Mouse (Mus musculus) liver, embryonic 11.5 days (tissue): ENCODE data around the gene Ptges2. TPM values are rescaled to one million over a fixed set of nuclear protein-coding genes. Genes with fewer than 3 reads are reported as not detected.
A peak's percentile ranks its signal among the peaks of the same experiment; 100 is the strongest.

ENCODE experiments used
- ATAC-seq: fragments of 200-750 bp; cut with Nextera tagmentation; replicated peaks from 2 replicates; pipeline ENCODE4 v1.8.0; 2017; ENCODE audit warnings: moderate number of reproducible peaks, mild to moderate bottlenecking, moderate TSS enrichment, moderate library complexity; ENCODE audit not compliant: low FRiP score
- DNase-seq: peaks from one replicate; pipeline ENCODE4 v3.0.0-alpha.2; 2017; ENCODE audit warnings: low spot score
- H3K27ac ChIP-seq: fragments of 300-500 bp; sonication (generic); 2 replicates; pipeline ENCODE4 v1.5.1; 2014; ENCODE audit warnings: mild to moderate bottlenecking, low read depth, low read length, control low read depth
- H3K27me3 ChIP-seq: fragments of 300-500 bp; sonication (generic); replicated peaks from 2 replicates; pipeline ENCODE4 v1.6.1; 2014; ENCODE audit warnings: low read length, mixed read lengths; ENCODE audit not compliant: control insufficient read depth, insufficient read depth
- H3K36me3 ChIP-seq: fragments of 300-500 bp; sonication (generic); 2 replicates; pipeline ENCODE4 v1.6.1; 2014; ENCODE audit warnings: mild to moderate bottlenecking, low read length, moderate library complexity, mixed read lengths; ENCODE audit not compliant: control insufficient read depth, insufficient read depth
- H3K4me1 ChIP-seq: fragments of 300-500 bp; sonication (generic); replicated peaks from 2 replicates; pipeline ENCODE4 v1.6.1; 2014; ENCODE audit warnings: low read length, mixed read lengths; ENCODE audit not compliant: control insufficient read depth, insufficient read depth
- H3K4me2 ChIP-seq: fragments of 300-500 bp; sonication (generic); 2 replicates; pipeline ENCODE4 v1.6.1; 2014; ENCODE audit warnings: mild to moderate bottlenecking, control low read depth, moderate library complexity
- H3K4me3 ChIP-seq: fragments of 300-500 bp; sonication (generic); 2 replicates; pipeline ENCODE4 v1.5.1; 2014; ENCODE audit warnings: low read depth, low read length, control low read depth
- H3K9ac ChIP-seq: fragments of 300-500 bp; sonication (generic); 2 replicates; pipeline ENCODE4 v1.6.1; 2014; ENCODE audit warnings: low read depth, low read length, control low read depth
- H3K9me3 ChIP-seq: fragments of 300-500 bp; sonication (generic); 2 replicates; pipeline ENCODE4 v1.6.1; 2016; ENCODE audit warnings: low read length, inconsistent platforms, mixed read lengths; ENCODE audit not compliant: control insufficient read depth
- WGBS: fragments of 180-500 bp; shearing (Covaris S2); extraction: QIAGEN DNeasy Blood & Tissue Kit; methylation state at CpG from one replicate; pipeline ENCODE4 v1.1.7; 2014; 5-methylcytosine and 5-hydroxymethylcytosine counted together
- polyA plus RNA-seq: library from polyadenylated mRNA; unstranded; fragments of >200 nt; fragmentation: Nextera tagmentation; extraction: Ambion mirVana; gene quantifications from 2 replicates; pipeline ENCODE4 v1.2.1, GENCODE M21; 2014

The Ptges2 gene
- polyA plus RNA-seq, 1 experiment from 2014 or later: 23.0 TPM

DNA sequence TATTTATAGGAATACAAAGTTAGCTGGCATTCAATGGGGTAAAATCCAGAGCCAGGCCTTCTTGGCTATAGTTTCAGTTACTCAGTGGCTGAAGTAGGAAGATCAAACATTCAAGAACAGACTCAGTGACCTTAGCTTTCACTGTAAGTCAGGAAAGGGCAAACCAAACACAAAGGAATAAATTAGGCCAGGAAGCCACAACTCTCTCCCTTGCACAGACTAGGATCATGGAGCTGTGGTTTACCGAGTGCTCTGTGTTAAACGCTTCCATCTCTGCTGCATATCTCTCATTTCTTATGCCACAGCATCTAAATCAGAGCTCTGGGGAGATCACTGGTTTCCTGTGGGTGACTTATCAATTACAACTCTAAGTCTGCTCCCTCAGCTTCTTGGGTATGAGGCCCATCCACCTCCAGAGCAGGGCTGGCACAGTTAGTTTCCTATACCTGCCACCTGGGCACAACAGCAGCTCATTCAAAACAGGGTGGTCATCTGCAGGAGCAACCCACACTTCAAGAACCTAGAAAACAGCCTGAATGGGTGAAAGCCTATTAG is 42.0 kb downstream of the Ptges2 start:
- H3K27ac ChIP-seq: no peak overlapping the region; the same call in 1 of the 2 replicates
- WGBS: 49% methylated on average over 2 of the region's 2 CpGs
- H3K27me3 ChIP-seq: no peaks in the 10 kb centered on the region
- H3K9ac ChIP-seq: no peak overlapping the region
- H3K4me2 ChIP-seq: no peak overlapping the region
- H3K4me1 ChIP-seq: peaks cover 26% of the 10 kb centered on the region
- no peaks in the 10 kb centered on the region for H3K36me3 ChIP-seq
- H3K4me3 ChIP-seq: no peak overlapping the region
- DNase-seq (no peak), ATAC-seq (no peak)
- H3K9me3 ChIP-seq: no peaks in the 10 kb centered on the region

DNA sequence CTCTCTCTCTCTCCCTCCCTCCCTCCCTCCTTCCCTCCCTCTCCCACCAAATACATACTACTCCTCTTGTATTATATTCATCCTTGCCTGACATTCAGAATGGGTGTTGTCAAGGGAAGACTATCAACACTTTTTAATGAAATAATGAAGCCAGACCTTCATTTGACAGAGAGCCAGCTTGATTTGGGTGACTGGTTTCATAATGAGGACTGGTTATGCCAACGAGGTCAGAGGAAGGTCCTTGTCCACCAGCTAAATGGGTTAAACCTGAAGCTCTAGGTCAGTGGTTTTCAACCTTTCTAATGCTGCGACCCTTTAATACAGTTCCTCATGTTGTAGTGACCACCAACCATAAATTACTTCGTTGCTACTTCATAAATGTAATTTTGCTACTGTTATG is 43.0 kb downstream of the Ptges2 start:
- Histone ChIP-seq H3K27ac (no peak overlapping the region), H3K4me2 (no peak overlapping the region), H3K4me1 (peaks cover 30% of the 10 kb centered on the region), H3K9me3 (no peaks in the 10 kb centered on the region), H3K36me3 (no peaks in the 10 kb centered on the region), H3K4me3 (no peak overlapping the region), H3K27me3 (no peaks in the 10 kb centered on the region), H3K9ac (no peak overlapping the region)
- ATAC-seq: no peak
- 85% methylated on average over 3 of the region's 3 CpGs for WGBS
- no peak for DNase-seq

DNA sequence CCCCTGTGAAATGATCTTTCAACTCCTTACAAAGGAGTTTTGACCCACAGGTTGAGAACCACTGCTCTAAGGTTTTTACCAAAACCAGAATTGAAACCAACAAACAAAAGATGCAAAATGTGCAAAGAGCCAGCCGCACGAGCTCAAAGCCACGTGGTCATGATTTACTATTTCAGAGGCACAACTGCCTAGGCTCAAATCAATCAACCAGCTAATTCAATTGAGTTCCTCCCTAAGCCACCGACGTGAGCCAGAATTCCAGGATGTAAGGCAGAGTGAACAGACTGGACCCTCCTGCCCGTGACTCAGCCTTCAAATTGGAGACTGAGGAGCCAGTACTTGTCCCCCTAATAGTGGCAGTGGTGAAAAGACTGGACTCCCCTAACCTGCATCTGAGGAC is 43.5 kb downstream of the Ptges2 start:
- ATAC-seq: no peak

DNA sequence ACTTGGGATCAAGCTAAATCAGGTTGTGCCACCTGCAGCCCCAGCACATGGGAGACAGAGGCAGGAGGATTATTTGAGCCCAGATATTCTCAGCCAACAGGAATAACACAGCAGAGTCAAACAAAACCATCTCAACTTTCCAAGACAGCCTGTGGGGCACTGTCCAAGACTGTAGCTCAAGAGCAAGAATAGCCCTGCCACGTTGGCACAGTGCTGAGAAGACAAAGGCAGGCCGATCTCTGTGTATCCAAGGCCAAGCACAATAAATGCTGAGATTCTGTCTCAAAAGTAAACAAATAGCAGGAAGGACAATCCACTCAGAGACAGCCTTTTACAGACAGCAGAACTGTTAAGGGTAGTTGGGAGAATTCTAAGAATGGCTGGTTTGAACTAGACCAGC is 44.5 kb downstream of the Ptges2 start:
- ATAC-seq (no peak), DNase-seq (no peak)
- H3K27ac ChIP-seq: no peak overlapping the region
- no peak overlapping the region for H3K4me3 ChIP-seq
- no peaks in the 10 kb centered on the region; the same call in 1 of the 2 replicates for H3K36me3 ChIP-seq
- 65% methylated on average over 2 of the region's 2 CpGs for WGBS
- no peak overlapping the region for H3K9ac ChIP-seq
- H3K27me3 ChIP-seq: no peaks in the 10 kb centered on the region
- H3K4me2 ChIP-seq: no peak overlapping the region
- peaks cover 30% of the 10 kb centered on the region for H3K4me1 ChIP-seq
- no peaks in the 10 kb centered on the region for H3K9me3 ChIP-seq

More for the DNA sequence above, 43.5 kb downstream of the Ptges2 start:
- no peak for DNase-seq
- Histone ChIP-seq H3K9ac (no peak overlapping the region), H3K4me3 (no peak overlapping the region), H3K4me1 (peaks cover 30% of the 10 kb centered on the region), H3K36me3 (no peaks in the 10 kb centered on the region), H3K4me2 (no peak overlapping the region), H3K27ac (no peak overlapping the region), H3K9me3 (no peaks in the 10 kb centered on the region), H3K27me3 (no peaks in the 10 kb centered on the region)
- WGBS: 77% methylated on average over 6 of the region's 6 CpGs

DNA sequence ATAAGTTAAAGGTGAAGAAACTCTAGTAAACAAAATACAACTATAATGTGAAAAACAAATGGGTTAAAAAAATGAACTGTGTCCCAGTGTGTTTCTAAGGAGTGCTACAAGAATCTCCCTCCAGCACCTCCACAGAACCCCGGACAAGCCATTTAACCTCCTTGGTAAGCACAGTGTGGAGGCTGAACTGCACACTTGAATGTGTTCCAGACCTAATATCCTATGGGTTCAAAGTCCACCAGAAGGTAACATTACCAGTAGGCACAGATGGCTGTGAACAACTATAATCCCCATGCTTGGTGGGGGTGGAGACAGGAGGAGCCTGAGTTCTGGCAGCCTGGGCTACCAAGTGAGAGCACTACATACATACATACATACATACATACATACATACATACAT is 44.9 kb downstream of the Ptges2 start:
- no peak for ATAC-seq
- WGBS: 83% methylated on average over 1 of the region's 1 CpGs

DNA sequence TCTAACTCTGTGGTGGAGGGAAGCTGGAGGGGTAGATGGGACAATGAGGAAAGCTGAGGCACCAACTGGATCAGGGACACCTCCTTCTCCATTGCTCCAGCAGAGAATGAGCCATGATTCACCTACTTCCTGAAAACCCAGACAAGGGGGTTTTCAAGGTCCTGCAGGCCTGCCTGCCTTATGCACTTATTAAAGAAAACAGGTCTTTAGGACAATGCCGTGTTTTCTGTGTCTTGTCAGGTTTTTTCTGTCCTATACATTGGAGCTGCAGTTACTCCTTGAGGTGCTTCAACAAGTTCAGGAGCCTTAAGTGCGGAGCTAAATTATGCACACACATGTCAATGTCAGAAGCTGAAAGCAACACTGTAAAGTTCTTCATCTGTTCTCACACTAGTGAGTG is 45.9 kb downstream of the Ptges2 start:
- H3K4me1 ChIP-seq: peaks cover 30% of the 10 kb centered on the region
- no peak for DNase-seq

More for the DNA sequence above, 44.9 kb downstream of the Ptges2 start:
- no peak for DNase-seq
- no peaks in the 10 kb centered on the region for H3K9me3 ChIP-seq
- H3K4me1 ChIP-seq: peaks cover 30% of the 10 kb centered on the region
- H3K9ac ChIP-seq: no peak overlapping the region
- no peaks in the 10 kb centered on the region for H3K27me3 ChIP-seq
- no peaks in the 10 kb centered on the region; the same call in 1 of the 2 replicates for H3K36me3 ChIP-seq
- no peak overlapping the region for H3K4me3 ChIP-seq
- H3K4me2 ChIP-seq: no peak overlapping the region
- H3K27ac ChIP-seq: no peak overlapping the region

DNA sequence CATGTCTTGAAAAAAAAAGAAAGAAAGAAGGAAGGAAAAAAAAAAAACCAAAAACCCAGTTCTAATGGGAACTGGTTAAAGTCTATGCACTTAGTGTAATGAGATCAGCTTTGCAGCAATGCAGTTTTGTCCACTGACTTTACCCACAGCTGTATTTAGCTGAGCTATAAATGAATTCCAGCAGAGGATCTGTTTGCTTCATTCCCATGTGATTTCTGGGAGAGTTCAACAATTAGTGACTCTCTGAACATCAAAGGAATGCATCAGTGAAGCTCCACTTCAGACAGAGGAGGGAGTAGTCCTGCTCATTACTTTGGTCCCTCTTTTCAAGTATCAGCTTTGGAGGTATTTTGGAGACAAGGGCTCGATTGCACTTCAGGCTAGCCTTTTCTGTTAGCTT is 49.8 kb downstream of the Ptges2 start:
- H3K27ac ChIP-seq: no peak overlapping the region
- DNase-seq (no peak), ATAC-seq (no peak)
- H3K27me3 ChIP-seq: no peaks in the 10 kb centered on the region
- no peak overlapping the region for H3K9ac ChIP-seq
- no peak overlapping the region for H3K4me2 ChIP-seq
- H3K36me3 ChIP-seq: no peaks in the 10 kb centered on the region; the same call in 1 of the 2 replicates
- no peaks in the 10 kb centered on the region for H3K9me3 ChIP-seq
- H3K4me1 ChIP-seq: peaks cover 32% of the 10 kb centered on the region
- WGBS: 85% methylated on average over 1 of the region's 1 CpGs
- H3K4me3 ChIP-seq: no peak overlapping the region

More for the DNA sequence above, 45.9 kb downstream of the Ptges2 start:
- Histone ChIP-seq H3K27me3 (no peaks in the 10 kb centered on the region), H3K36me3 (no peaks in the 10 kb centered on the region; the same call in 1 of the 2 replicates), H3K9ac (no peak overlapping the region), H3K4me2 (no peak overlapping the region), H3K4me3 (no peak overlapping the region), H3K9me3 (no peaks in the 10 kb centered on the region), H3K27ac (no peak overlapping the region)
- no peak for ATAC-seq
- 84% methylated on average over 2 of the region's 2 CpGs for WGBS

DNA sequence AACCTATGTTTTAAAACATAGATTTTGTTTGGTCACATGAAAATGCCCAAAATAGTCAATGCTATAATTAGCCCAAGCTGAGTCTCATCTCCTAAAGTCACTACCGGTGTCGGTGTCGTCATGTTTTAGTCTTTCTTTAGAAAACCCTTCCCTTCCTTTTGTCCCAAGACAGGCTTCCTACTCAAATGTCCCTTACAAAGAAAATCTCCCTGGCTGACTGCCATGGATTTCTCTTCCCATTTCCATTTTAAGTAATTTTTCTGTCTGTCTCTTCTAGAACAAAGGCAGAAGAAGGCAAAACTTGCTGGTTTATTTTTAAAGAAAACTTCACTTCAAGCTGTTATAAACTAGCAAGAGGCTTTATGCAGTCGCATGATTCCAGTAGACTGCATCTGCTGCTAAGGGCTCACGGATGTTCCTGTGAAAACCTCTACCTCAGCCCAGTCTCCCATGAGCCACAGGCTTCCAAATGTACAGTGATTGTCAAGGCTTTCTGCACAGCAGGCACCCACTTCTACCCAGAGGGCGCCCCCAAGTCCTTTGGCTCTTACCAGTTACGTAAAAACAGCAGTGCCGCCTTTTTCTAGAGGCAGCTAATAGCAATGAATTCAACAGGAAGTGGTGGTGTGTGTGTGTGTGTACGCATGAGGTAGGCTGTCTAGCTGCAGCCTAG is 51.7 kb downstream of the Ptges2 start:
- H3K27me3 ChIP-seq: no peaks in the 10 kb centered on the region
- H3K36me3 ChIP-seq: no peaks in the 10 kb centered on the region; the same call in 1 of the 2 replicates
- DNase-seq (no peak), ATAC-seq (no peak)
- no peak overlapping the region for H3K27ac ChIP-seq
- WGBS: 57% methylated on average over 9 of the region's 9 CpGs
- peaks cover 25% of the 10 kb centered on the region for H3K4me1 ChIP-seq
- no peak overlapping the region for H3K9ac ChIP-seq
- 0 out of 2 replicates have a peak overlapping the region, but pooled peaks have one; percentile 26 for H3K4me2 ChIP-seq
- H3K4me3 ChIP-seq: no peak overlapping the region
- no peaks in the 10 kb centered on the region for H3K9me3 ChIP-seq

DNA sequence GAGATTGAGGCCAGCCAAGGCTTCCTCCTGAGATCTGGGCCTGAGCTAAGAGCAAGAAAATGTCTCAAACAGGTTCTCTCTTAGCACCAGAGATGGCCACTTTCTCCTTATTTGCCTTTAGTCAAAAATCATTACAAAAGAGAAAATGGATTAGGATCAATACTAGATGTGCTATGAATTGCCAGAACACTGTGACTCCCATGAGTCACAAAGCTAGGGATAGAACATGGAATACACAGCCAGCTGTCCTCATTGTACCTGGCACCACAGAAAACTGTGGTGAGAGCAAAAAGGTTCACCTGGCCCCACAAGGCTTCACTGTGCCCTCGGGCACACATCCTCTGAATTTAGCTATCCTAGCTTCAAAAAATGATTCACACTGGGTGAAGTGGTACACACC is 52.8 kb downstream of the Ptges2 start:
- DNase-seq: no peak
- Histone ChIP-seq H3K4me1 (peaks cover 27% of the 10 kb centered on the region), H3K9me3 (no peaks in the 10 kb centered on the region), H3K27ac (no peak overlapping the region), H3K27me3 (no peaks in the 10 kb centered on the region), H3K4me3 (no peak overlapping the region), H3K9ac (no peak overlapping the region), H3K4me2 (no peak overlapping the region), H3K36me3 (no peaks in the 10 kb centered on the region; the same call in 1 of the 2 replicates)
- no peak for ATAC-seq
- 74% methylated on average over 1 of the region's 1 CpGs for WGBS
